ENCODE assay signal across 11 mouse cellular contexts in the genomic region with DNA sequence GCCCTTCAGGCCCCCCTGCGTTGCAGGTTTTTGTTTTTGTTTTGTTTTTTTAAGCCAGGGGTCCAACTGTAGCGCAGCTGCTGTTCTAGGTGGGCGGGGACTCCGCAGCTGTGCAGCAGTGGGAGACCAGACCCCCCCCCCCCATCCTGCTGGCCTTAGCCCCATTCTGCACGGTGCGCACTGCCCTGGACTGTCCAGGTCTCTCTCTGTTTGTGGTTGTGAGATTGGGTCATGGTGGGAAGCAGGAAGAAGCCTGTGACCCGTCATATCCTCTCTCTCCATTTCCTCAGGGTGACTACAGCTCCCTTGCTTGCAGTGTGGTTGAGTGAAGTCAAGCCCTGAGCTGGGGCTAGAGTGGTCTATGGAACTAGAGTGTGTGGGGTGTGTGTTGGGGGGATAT.
DNase-seq lines count a peak whose midpoint lies in the region; ATAC-seq lines count a peak whose summit lies in the region.
"Had no signal": no experiment of that assay in that cellular context is flagged by ENCODE, and none has a peak within 500 bp of the region (broad histone marks: within the 10 kb centered on the region; RNA-seq: fewer than 3 reads in every experiment).

No protein-coding gene starts in this region.

- H3K4me1 ChIP-seq in heart, embryonic 15.5 days (replicated peaks): peaks cover 63% of the 10 kb centered on the region
- H3K4me1 ChIP-seq in megakaryocyte, embryonic 14.5 days: peaks cover 97% of the 10 kb centered on the region

- H3K27me3 ChIP-seq in heart, embryonic 15.5 days: no peaks in the 10 kb centered on the region
- H3K27me3 ChIP-seq in megakaryocyte, embryonic 14.5 days (replicated peaks): no peaks in the 10 kb centered on the region
- H3K27me3 ChIP-seq: embryonic facial prominence, embryonic 15.5 days had no signal

- no peak for DNase-seq in heart, postnatal 14 days
- DNase-seq in 416B (ENCODE audit: low read depth): peak; percentile 85
- no peak for DNase-seq in testis, postnatal 14 days (ENCODE audit: low spot score)
- no peak for DNase-seq in urinary bladder, postnatal 25 days (ENCODE audit: low spot score)
- no peak for DNase-seq in adrenal gland, adult 18-20 months (ENCODE audit: low spot score in 2 of 2)
- DNase-seq: gastrocnemius, postnatal 14 days; kidney, adult 2 months had no signal

- no peak overlapping the region for H3K27ac ChIP-seq in heart, embryonic 15.5 days
- H3K27ac ChIP-seq: embryonic facial prominence, embryonic 15.5 days had no signal

- H3K4me2 ChIP-seq in heart, embryonic 15.5 days: no peak overlapping the region
- H3K4me2 ChIP-seq: embryonic facial prominence, embryonic 15.5 days had no signal

- intact Hi-C loops in heart, postnatal 14 days (cut with DNase I): loop anchor here (10.0 kb wide), 2 partner anchors 116 to 266 kb away; a partner anchor contains a TSS

- 0 out of 2 replicates have a peak, but pooled peaks have one; percentile 7 for ATAC-seq in heart, embryonic 15.5 days (replicated peaks; ENCODE audit: insufficient number of reproducible peaks, insufficient read depth, low FRiP score, low read depth)
- peak; percentile 58 to 61 for ATAC-seq in hematopoietic stem cell, adult 5-6 weeks (replicated peaks in 1 of 2; ENCODE audit: insufficient read depth in 1 of 2, low FRiP score in 2 of 2, low TSS enrichment in 1 of 2, low read depth in 1 of 2, poor library complexity in 2 of 2, severe bottlenecking in 2 of 2)

- no peaks in the 10 kb centered on the region for H3K36me3 ChIP-seq in heart, embryonic 15.5 days
- peaks cover 74% of the 10 kb centered on the region for H3K36me3 ChIP-seq in megakaryocyte, embryonic 14.5 days (replicated peaks; ENCODE audit: low read length)
- H3K36me3 ChIP-seq: embryonic facial prominence, embryonic 15.5 days had no signal

- no peak overlapping the region for H3K9ac ChIP-seq in heart, embryonic 15.5 days
- H3K9ac ChIP-seq: embryonic facial prominence, embryonic 15.5 days had no signal

- 70% methylated on average over 7 of the region's 7 CpGs for WGBS in heart, embryonic 15.5 days

- no peak overlapping the region for H3K4me3 ChIP-seq in heart, embryonic 15.5 days
- peak overlapping the region; percentile 60 for H3K4me3 ChIP-seq in megakaryocyte, embryonic 14.5 days (replicated peaks)
- H3K4me3 ChIP-seq: embryonic facial prominence, embryonic 15.5 days had no signal

- no peaks in the 10 kb centered on the region for H3K9me3 ChIP-seq in heart, embryonic 15.5 days (replicated peaks)
- no peaks in the 10 kb centered on the region for H3K9me3 ChIP-seq in megakaryocyte, embryonic 14.5 days
- H3K9me3 ChIP-seq: embryonic facial prominence, embryonic 15.5 days had no signal
